Mouse (Mus musculus) neural tube, embryonic 11.5 days (tissue): ENCODE results near the gene Hhatl. TPM values are rescaled to one million over a fixed set of nuclear protein-coding genes. Genes with fewer than 3 reads are reported as not detected.
A peak's percentile ranks its signal among the peaks of the same experiment; 100 is the strongest.

Source experiments
- ATAC-seq: fragments of 200-750 bp; cut with Nextera tagmentation; 2 replicates; pipeline ENCODE4 v1.8.0; 2017; ENCODE audit warnings: moderate number of reproducible peaks, mild to moderate bottlenecking, moderate TSS enrichment, moderate library complexity; ENCODE audit not compliant: insufficient read depth, low FRiP score, low TSS enrichment
- DNase-seq: peaks from one replicate; pipeline ENCODE4 v3.0.0-alpha.2; 2015; ENCODE audit warnings: low spot score
- H3K27ac ChIP-seq: fragments of 300-500 bp; sonication (generic); 2 replicates; pipeline ENCODE4 v1.5.1; 2014; ENCODE audit warnings: low read depth, mild to moderate bottlenecking, low read length
- H3K27me3 ChIP-seq: fragments of 300-500 bp; sonication (generic); 2 replicates; pipeline ENCODE4 v1.6.1; 2014; ENCODE audit warnings: mild to moderate bottlenecking, low read length, mixed read lengths; ENCODE audit not compliant: control insufficient read depth, insufficient read depth
- H3K36me3 ChIP-seq: fragments of 300-500 bp; sonication (generic); 2 replicates; pipeline ENCODE4 v1.6.1; 2014; ENCODE audit warnings: mild to moderate bottlenecking, low read length, moderate library complexity, mixed read lengths; ENCODE audit not compliant: control insufficient read depth, insufficient read depth
- H3K4me1 ChIP-seq: fragments of 300-500 bp; sonication (generic); 2 replicates; pipeline ENCODE4 v1.6.1; 2014; ENCODE audit warnings: low read length, mixed read lengths; ENCODE audit not compliant: control insufficient read depth, insufficient read depth
- H3K4me2 ChIP-seq: fragments of 300-500 bp; sonication (generic); 2 replicates; pipeline ENCODE4 v1.6.1; 2014; ENCODE audit warnings: low read depth, mild to moderate bottlenecking, moderate library complexity
- H3K4me3 ChIP-seq: fragments of 300-500 bp; sonication (generic); 2 replicates; pipeline ENCODE4 v1.5.1; 2014; ENCODE audit warnings: low read depth, low read length
- H3K9ac ChIP-seq: fragments of 300-500 bp; sonication (generic); 2 replicates; pipeline ENCODE4 v1.6.1; 2014; ENCODE audit warnings: mild to moderate bottlenecking, low read length
- H3K9me3 ChIP-seq: fragments of 300-500 bp; sonication (generic); 2 replicates; pipeline ENCODE4 v1.6.1; 2016; ENCODE audit warnings: low read length; ENCODE audit not compliant: control insufficient read depth
- WGBS: fragments of 180-500 bp; shearing (Covaris S2); extraction: QIAGEN DNeasy Blood & Tissue Kit; methylation state at CpG from one replicate; pipeline ENCODE4 v1.1.7; 2014; 5-methylcytosine and 5-hydroxymethylcytosine counted together
- polyA plus RNA-seq: library from polyadenylated mRNA; unstranded; fragments of >200 nt; fragmentation: Nextera tagmentation; extraction: Ambion mirVana; gene quantifications from 2 replicates; pipeline ENCODE4 v1.2.1, GENCODE M21; 2014

Gene Hhatl
- polyA plus RNA-seq, 1 experiment from 2014 or later: 0.13 TPM

DNA sequence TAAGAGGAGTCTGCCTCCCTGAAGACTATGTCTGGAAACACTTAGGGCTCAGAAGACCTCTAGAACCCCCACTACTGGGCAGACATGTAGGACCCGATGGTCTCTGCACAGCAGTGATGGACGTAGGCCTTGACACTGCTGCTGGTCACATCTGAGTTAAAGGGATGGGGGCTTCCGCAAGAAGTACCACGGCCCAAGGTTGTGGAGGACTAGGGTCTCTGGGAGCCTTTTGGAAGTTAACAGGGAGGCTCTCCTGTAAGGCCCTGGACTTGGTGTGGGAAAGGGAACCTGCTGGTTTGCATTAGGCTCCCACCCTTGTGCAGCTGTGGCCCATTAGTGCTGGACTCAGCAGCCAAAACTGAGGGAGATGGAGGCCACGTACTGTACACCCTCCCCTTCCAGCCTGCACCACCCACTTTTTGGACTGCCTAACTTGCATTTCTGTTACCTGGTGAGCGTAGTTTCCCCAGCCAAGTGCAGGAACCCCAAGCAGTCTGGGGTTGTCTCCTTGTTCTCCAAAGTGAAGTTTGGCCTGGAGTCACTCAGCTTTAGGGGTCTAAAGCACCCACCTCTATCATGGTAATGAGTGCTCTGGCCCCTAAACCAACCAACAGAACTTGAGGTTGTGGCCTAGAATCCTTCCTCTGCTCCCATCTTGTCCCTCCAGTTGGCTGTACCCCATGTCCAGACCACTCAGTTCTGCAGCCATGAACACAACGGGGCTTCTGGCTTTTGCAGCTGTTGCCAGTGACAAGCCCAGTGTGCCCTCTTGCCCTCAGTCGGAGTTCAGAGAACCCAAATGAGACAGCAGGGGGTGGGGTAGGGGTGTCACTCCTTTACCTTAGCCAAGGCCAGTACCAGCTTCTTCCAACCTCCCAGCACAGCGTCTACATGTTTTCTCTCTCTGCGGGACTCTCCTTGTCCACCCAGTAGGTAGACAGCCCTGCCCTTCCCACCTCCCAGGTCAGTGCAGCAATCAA, 34.2 kb downstream of the Hhatl start:
- Histone ChIP-seq H3K4me3 (peak overlapping the region; percentile 92), H3K9ac (no peak overlapping the region; the same call in 1 of the 2 replicates), H3K4me1 (peaks cover 20% of the 10 kb centered on the region), H3K27ac (no peak overlapping the region), H3K4me2 (peak overlapping the region; percentile 99), H3K27me3 (no peaks in the 10 kb centered on the region), H3K36me3 (peaks cover 14% of the 10 kb centered on the region), H3K9me3 (no peaks in the 10 kb centered on the region)
- ATAC-seq (no peak), DNase-seq (peak; percentile 33)
- WGBS: 55% methylated on average over 10 of the region's 10 CpGs

DNA sequence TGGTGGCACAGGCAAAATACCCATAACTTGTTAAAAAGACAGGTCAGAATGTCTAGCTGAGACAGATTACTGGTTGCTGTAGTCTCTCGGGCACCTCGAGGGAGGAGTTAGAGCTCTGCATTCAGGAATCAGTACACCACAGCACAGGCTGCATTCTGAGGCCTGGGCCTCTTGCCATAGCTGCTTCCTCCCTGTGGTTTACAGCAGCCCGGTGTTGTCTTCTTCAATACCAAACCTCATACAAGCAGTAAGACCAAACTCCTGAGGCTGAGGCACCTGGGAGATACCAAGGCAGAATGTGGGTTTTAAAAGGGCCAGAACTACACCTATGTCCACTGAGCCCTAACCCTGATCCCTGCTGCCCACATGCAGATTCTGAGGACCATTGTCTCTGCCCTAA, 34.9 kb downstream of the Hhatl start:
- no peak overlapping the region for H3K4me2 ChIP-seq
- peak; percentile 31 for DNase-seq
- no peak for ATAC-seq
- WGBS: 74% methylated on average over 3 of the region's 3 CpGs
- no peak overlapping the region for H3K4me3 ChIP-seq
- peaks cover 13% of the 10 kb centered on the region for H3K36me3 ChIP-seq
- H3K27ac ChIP-seq: no peak overlapping the region
- no peak overlapping the region for H3K9ac ChIP-seq
- H3K9me3 ChIP-seq: no peaks in the 10 kb centered on the region
- no peaks in the 10 kb centered on the region for H3K27me3 ChIP-seq
- peaks cover 20% of the 10 kb centered on the region for H3K4me1 ChIP-seq

DNA sequence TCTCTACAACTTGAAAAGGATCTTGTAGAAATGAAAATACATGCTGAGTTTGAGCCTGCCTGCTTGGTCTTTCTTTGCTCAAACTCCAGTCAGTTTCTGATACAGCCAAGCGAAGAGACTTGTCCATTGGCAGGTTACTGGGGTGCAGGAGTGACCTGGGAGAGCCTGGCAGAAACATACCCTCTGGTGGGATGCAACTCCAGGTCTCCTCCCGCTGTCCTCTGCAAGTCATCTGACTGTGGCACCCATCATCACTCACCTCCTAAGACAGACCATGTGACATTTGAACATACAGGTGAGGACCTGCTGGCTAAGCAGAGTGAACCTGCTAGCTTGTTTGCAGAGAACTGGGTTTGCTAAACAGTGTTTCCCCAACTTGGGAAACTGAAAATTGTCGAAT, 35.5 kb downstream of the Hhatl start:
- ATAC-seq (no peak), DNase-seq (no peak)
- Histone ChIP-seq H3K27me3 (no peaks in the 10 kb centered on the region), H3K36me3 (peaks cover 15% of the 10 kb centered on the region), H3K9me3 (no peaks in the 10 kb centered on the region), H3K9ac (no peak overlapping the region), H3K4me1 (peaks cover 20% of the 10 kb centered on the region), H3K4me2 (no peak overlapping the region), H3K4me3 (no peak overlapping the region), H3K27ac (no peak overlapping the region)
- WGBS: 89% methylated on average over 3 of the region's 3 CpGs

DNA sequence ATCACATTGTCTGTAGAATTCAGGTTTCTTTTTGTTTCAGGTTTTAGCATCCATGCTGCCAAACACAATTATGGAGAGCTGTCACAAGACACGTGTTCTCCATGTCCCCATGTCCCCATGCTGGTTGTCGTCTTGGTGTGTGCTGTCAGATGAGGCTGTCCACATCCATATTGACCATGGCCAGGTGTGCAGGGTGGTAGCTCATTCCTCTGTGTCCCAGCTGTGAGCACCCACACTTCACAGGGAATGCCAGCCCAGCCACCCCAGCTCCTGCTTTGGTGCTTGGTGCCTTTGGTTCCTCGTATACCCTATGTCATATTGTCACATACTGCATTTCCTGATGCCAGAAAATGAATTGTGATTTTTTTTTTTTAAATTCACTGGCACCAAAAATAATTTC, 37.7 kb downstream of the Hhatl start:
- DNase-seq: no peak
- Histone ChIP-seq H3K9me3 (no peaks in the 10 kb centered on the region), H3K4me2 (no peak overlapping the region), H3K27ac (no peak overlapping the region), H3K4me1 (peaks cover 9% of the 10 kb centered on the region), H3K27me3 (no peaks in the 10 kb centered on the region), H3K9ac (no peak overlapping the region), H3K36me3 (peaks cover 28% of the 10 kb centered on the region), H3K4me3 (no peak overlapping the region)
- ATAC-seq: no peak
- WGBS: 91% methylated on average over 3 of the region's 3 CpGs

DNA sequence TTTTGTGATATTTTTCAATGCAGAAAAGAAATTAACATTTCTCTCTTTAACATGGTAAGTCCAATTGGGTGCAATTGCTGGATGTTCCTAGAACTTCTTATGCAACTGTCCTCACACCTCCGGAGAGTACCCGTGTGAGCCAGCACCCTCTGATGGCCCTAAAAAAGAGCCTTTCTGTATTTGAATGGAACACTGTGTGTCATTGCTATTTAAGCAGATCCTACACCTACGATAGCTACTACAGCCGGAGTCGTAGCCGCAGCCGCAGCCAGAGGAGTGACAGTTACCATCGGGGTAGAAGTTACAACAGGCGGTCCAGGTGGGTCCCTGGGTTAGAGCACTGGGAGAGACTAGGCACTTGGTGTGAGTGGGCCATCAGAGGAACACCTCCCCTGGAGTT, 39.5 kb downstream of the Hhatl start:
- Histone ChIP-seq H3K4me3 (no peak overlapping the region), H3K9me3 (no peaks in the 10 kb centered on the region), H3K4me1 (no peaks in the 10 kb centered on the region), H3K27me3 (no peaks in the 10 kb centered on the region), H3K9ac (no peak overlapping the region), H3K4me2 (no peak overlapping the region), H3K36me3 (peaks cover 34% of the 10 kb centered on the region), H3K27ac (no peak overlapping the region)
- ATAC-seq (no peak), DNase-seq (no peak)
- WGBS: 92% methylated on average over 9 of the region's 9 CpGs

DNA sequence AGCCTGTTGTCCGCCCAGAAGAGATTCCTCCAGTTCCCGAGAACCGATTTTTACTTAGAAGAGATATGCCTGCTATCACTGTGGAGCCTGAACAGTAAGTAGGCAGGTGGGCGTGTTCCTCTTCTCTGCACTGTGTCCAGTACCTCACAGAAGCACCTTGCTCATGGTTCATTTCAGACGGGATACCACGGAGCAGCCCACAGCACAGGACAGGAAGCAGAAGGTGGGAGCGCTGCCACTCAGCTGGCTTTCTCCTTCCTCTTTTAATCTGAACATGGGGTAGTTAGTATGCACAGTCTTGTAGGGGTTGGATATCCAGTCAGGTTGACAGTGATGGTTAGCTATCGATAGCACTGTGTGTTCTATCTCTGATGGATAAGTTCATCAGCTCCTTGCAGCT, 48.3 kb downstream of the Hhatl start:
- Histone ChIP-seq H3K9me3 (no peaks in the 10 kb centered on the region), H3K9ac (no peak overlapping the region), H3K27ac (no peak overlapping the region), H3K4me2 (no peak overlapping the region), H3K27me3 (no peaks in the 10 kb centered on the region), H3K4me3 (no peak overlapping the region), H3K36me3 (peaks cover 27% of the 10 kb centered on the region), H3K4me1 (no peaks in the 10 kb centered on the region)
- ATAC-seq (no peak), DNase-seq (no peak)
- WGBS: 85% methylated on average over 8 of the region's 8 CpGs

DNA sequence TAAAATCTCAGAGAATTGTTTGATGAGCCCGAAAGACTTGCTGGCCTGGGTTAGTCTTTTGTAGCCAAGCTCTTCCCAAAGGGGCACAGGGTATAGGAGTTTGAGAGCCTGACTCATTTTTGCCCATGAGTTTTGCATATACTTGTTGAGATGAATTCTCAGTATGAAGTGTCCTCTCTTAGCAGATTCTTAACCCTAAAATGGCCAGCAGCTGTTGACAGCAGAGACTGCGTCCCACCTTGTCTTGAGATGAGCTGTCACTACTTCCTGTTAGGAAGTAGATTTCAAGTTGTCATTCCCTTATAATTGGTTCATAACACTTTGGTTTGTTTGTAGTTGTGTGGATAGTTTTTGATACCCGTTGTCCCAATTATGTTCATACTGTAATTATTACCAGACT, 51.1 kb downstream of the Hhatl start:
- Histone ChIP-seq H3K9ac (no peak overlapping the region), H3K4me1 (no peaks in the 10 kb centered on the region), H3K4me3 (no peak overlapping the region), H3K9me3 (no peaks in the 10 kb centered on the region), H3K27ac (no peak overlapping the region), H3K4me2 (no peak overlapping the region), H3K27me3 (no peaks in the 10 kb centered on the region), H3K36me3 (peaks cover 14% of the 10 kb centered on the region)
- DNase-seq: no peak
- 94% methylated on average over 3 of the region's 3 CpGs for WGBS
- ATAC-seq: no peak

DNA sequence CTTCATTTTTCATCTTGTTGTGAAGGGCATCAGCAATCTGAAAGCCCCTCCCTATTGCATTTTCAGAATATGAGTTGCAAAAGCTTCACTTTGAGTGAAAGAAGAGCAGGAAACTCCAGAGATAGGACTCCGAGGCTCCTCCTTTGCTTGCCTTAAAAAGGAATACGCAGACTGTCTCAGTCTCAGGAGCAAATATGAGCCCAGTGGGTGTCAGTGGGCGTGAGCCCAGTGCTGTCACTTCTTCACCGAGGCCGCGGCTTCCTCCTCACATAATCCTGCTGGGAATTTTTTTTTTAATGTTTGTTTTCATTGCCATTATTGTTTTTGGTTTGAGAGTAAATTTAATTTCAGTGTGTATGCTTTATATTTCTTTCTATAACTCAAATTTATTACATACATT, 51.8 kb downstream of the Hhatl start:
- ATAC-seq (no peak), DNase-seq (no peak)
- H3K4me1 ChIP-seq: no peaks in the 10 kb centered on the region
- WGBS: 95% methylated on average over 6 of the region's 6 CpGs
- no peaks in the 10 kb centered on the region for H3K27me3 ChIP-seq
- no peak overlapping the region for H3K4me2 ChIP-seq
- H3K9ac ChIP-seq: no peak overlapping the region
- H3K27ac ChIP-seq: no peak overlapping the region
- H3K9me3 ChIP-seq: no peaks in the 10 kb centered on the region
- H3K4me3 ChIP-seq: no peak overlapping the region
- H3K36me3 ChIP-seq: peaks cover 12% of the 10 kb centered on the region
